Mouse (Mus musculus): ENCODE measurements around the gene Tspan7. TPM values are rescaled to one million over a fixed set of nuclear protein-coding genes. Genes with fewer than 3 reads are reported as not detected.

The Tspan7 gene
- polyA plus RNA-seq, 1 experiment from 2014 or later: 55.9 TPM

- no peaks in the 10 kb centered on the region for H3K4me1 ChIP-seq
- H3K4me2 ChIP-seq (replicated peaks): no peak overlapping the region
- H3K27ac ChIP-seq: no peak overlapping the region
- WGBS: 54% methylated on average over 5 of the region's 5 CpGs
- H3K36me3 ChIP-seq: no peaks in the 10 kb centered on the region
- H3K4me3 ChIP-seq: no peak overlapping the region
- no peaks in the 10 kb centered on the region for H3K27me3 ChIP-seq
- H3K9me3 ChIP-seq: no peaks in the 10 kb centered on the region
- no peak overlapping the region for H3K9ac ChIP-seq
- no peak for ATAC-seq (ENCODE audit: low FRiP score, low read depth)
These were observed 29.5 kb downstream of the Tspan7 start for GRCm38 (mm10) chrX:10514417-10514816.

GRCm38 (mm10) chrX:10514971-10515370 is 30.0 kb downstream of the Tspan7 start:
- Histone ChIP-seq H3K4me2 (replicated peaks) (no peak overlapping the region), H3K36me3 (no peaks in the 10 kb centered on the region), H3K9ac (no peak overlapping the region), H3K27ac (no peak overlapping the region), H3K4me3 (no peak overlapping the region), H3K27me3 (no peaks in the 10 kb centered on the region), H3K9me3 (no peaks in the 10 kb centered on the region), H3K4me1 (no peaks in the 10 kb centered on the region)
- WGBS: 63% methylated on average over 3 of the region's 3 CpGs
- no peak for ATAC-seq (ENCODE audit: low FRiP score, low read depth)

GRCm38 (mm10) chrX:10516448-10516847 is 31.5 kb downstream of the Tspan7 start:
- Histone ChIP-seq H3K36me3 (no peaks in the 10 kb centered on the region), H3K9ac (no peak overlapping the region), H3K4me1 (no peaks in the 10 kb centered on the region), H3K27ac (no peak overlapping the region), H3K4me3 (no peak overlapping the region), H3K27me3 (no peaks in the 10 kb centered on the region), H3K9me3 (no peaks in the 10 kb centered on the region), H3K4me2 (replicated peaks) (no peak overlapping the region)
- ATAC-seq (ENCODE audit: low FRiP score, low read depth): no peak
- WGBS: 72% methylated on average over 7 of the region's 7 CpGs

- H3K9me3 ChIP-seq: no peaks in the 10 kb centered on the region
- H3K4me3 ChIP-seq: no peak overlapping the region
- H3K27ac ChIP-seq: no peak overlapping the region
- 73% methylated on average over 6 of the region's 6 CpGs for WGBS
- no peak overlapping the region for H3K4me2 ChIP-seq (replicated peaks)
- no peak for ATAC-seq (ENCODE audit: low FRiP score, low read depth)
- H3K36me3 ChIP-seq: no peaks in the 10 kb centered on the region
- no peak overlapping the region for H3K9ac ChIP-seq
- H3K27me3 ChIP-seq: no peaks in the 10 kb centered on the region
- no peaks in the 10 kb centered on the region for H3K4me1 ChIP-seq
These were observed 32.0 kb downstream of the Tspan7 start for GRCm38 (mm10) chrX:10516925-10517324.

- no peaks in the 10 kb centered on the region for H3K36me3 ChIP-seq
- WGBS: 81% methylated on average over 4 of the region's 4 CpGs
- ATAC-seq (ENCODE audit: low FRiP score, low read depth): no peak
- H3K4me2 ChIP-seq (replicated peaks): no peak overlapping the region
- no peaks in the 10 kb centered on the region for H3K27me3 ChIP-seq
- H3K4me1 ChIP-seq: no peaks in the 10 kb centered on the region
- H3K27ac ChIP-seq: no peak overlapping the region
- no peak overlapping the region for H3K4me3 ChIP-seq
- H3K9ac ChIP-seq: no peak overlapping the region
- H3K9me3 ChIP-seq: no peaks in the 10 kb centered on the region
These were observed 32.8 kb downstream of the Tspan7 start for GRCm38 (mm10) chrX:10517756-10518155.

GRCm38 (mm10) chrX:10518510-10518909 is 33.6 kb downstream of the Tspan7 start:
- Histone ChIP-seq H3K27me3 (no peaks in the 10 kb centered on the region), H3K36me3 (no peaks in the 10 kb centered on the region), H3K4me2 (replicated peaks) (no peak overlapping the region), H3K27ac (no peak overlapping the region), H3K4me1 (no peaks in the 10 kb centered on the region), H3K9me3 (no peaks in the 10 kb centered on the region), H3K9ac (no peak overlapping the region), H3K4me3 (no peak overlapping the region)
- 55% methylated on average over 5 of the region's 5 CpGs for WGBS
- no peak for ATAC-seq (ENCODE audit: low FRiP score, low read depth)

GRCm38 (mm10) chrX:10535450-10535849 is 50.5 kb downstream of the Tspan7 start:
- H3K4me1 ChIP-seq: no peaks in the 10 kb centered on the region; the same call in 1 of the 2 replicates
- no peak overlapping the region for H3K4me2 ChIP-seq (replicated peaks)
- whole genome bisulfite sequencing: 23% methylated on average over 2 of the region's 2 CpGs
- H3K27me3 ChIP-seq: no peaks in the 10 kb centered on the region
- no peak overlapping the region for H3K27ac ChIP-seq
- no peak for ATAC-seq (ENCODE audit: low FRiP score, low read depth)
- H3K4me3 ChIP-seq: no peak overlapping the region
- H3K9ac ChIP-seq: no peak overlapping the region
- no peaks in the 10 kb centered on the region for H3K36me3 ChIP-seq
- no peaks in the 10 kb centered on the region for H3K9me3 ChIP-seq

- ATAC-seq (ENCODE audit: low FRiP score, low read depth): no peak
- H3K36me3 ChIP-seq: no peaks in the 10 kb centered on the region
- no peak overlapping the region for H3K4me2 ChIP-seq (replicated peaks)
- no peaks in the 10 kb centered on the region for H3K27me3 ChIP-seq
- no peak overlapping the region for H3K9ac ChIP-seq
- no peak overlapping the region for H3K27ac ChIP-seq
- H3K9me3 ChIP-seq: no peaks in the 10 kb centered on the region
- 70% methylated on average over 2 of the region's 2 CpGs for WGBS
- no peak overlapping the region for H3K4me3 ChIP-seq
- H3K4me1 ChIP-seq: no peaks in the 10 kb centered on the region; the same call in 1 of the 2 replicates
These were observed 54.1 kb downstream of the Tspan7 start for GRCm38 (mm10) chrX:10539009-10539408.

- ATAC-seq (ENCODE audit: low FRiP score, low read depth): no peak
- no peak overlapping the region for H3K27ac ChIP-seq
These were observed 54.7 kb downstream of the Tspan7 start for GRCm38 (mm10) chrX:10539482-10540166.

GRCm38 (mm10) chrX:10546840-10547239 is 61.9 kb downstream of the Tspan7 start:
- Histone ChIP-seq H3K27me3 (no peaks in the 10 kb centered on the region), H3K36me3 (no peaks in the 10 kb centered on the region), H3K4me3 (no peak overlapping the region), H3K4me2 (replicated peaks) (no peak overlapping the region), H3K9ac (no peak overlapping the region), H3K4me1 (no peaks in the 10 kb centered on the region), H3K9me3 (no peaks in the 10 kb centered on the region), H3K27ac (no peak overlapping the region)
- no peak for ATAC-seq (ENCODE audit: low FRiP score, low read depth)
- 80% methylated on average over 3 of the region's 3 CpGs for WGBS

More at GRCm38 (mm10) chrX:10539482-10540166, 54.7 kb downstream of the Tspan7 start:
- H3K4me2 ChIP-seq (replicated peaks): no peak overlapping the region
- H3K9me3 ChIP-seq: no peaks in the 10 kb centered on the region
- no peaks in the 10 kb centered on the region for H3K36me3 ChIP-seq
- no peaks in the 10 kb centered on the region for H3K27me3 ChIP-seq
- no peaks in the 10 kb centered on the region; the same call in 1 of the 2 replicates for H3K4me1 ChIP-seq
- 46% methylated on average over 6 of the region's 6 CpGs for WGBS
- no peak overlapping the region for H3K9ac ChIP-seq
- H3K4me3 ChIP-seq: no peak overlapping the region

- WGBS: 78% methylated on average over 3 of the region's 3 CpGs
These were observed 64.8 kb downstream of the Tspan7 start for GRCm38 (mm10) chrX:10549708-10550107.

GRCm38 (mm10) chrX:10556899-10557298 is 71.9 kb downstream of the Tspan7 start:
- Histone ChIP-seq H3K27me3 (no peaks in the 10 kb centered on the region), H3K9ac (no peak overlapping the region), H3K9me3 (no peaks in the 10 kb centered on the region), H3K4me3 (no peak overlapping the region), H3K4me2 (replicated peaks) (no peak overlapping the region), H3K4me1 (no peaks in the 10 kb centered on the region), H3K27ac (no peak overlapping the region), H3K36me3 (no peaks in the 10 kb centered on the region)
- 91% methylated on average over 3 of the region's 3 CpGs for WGBS
- no peak for ATAC-seq (ENCODE audit: low FRiP score, low read depth)

More at GRCm38 (mm10) chrX:10549708-10550107, 64.8 kb downstream of the Tspan7 start:
- H3K36me3 ChIP-seq: no peaks in the 10 kb centered on the region
- no peaks in the 10 kb centered on the region for H3K27me3 ChIP-seq
- no peak overlapping the region for H3K27ac ChIP-seq
- ATAC-seq (ENCODE audit: low FRiP score, low read depth): no peak
- H3K9me3 ChIP-seq: no peaks in the 10 kb centered on the region
- no peak overlapping the region for H3K4me3 ChIP-seq
- no peak overlapping the region for H3K4me2 ChIP-seq (replicated peaks)
- H3K4me1 ChIP-seq: no peaks in the 10 kb centered on the region
- no peak overlapping the region for H3K9ac ChIP-seq

- H3K4me2 ChIP-seq (replicated peaks): no peak overlapping the region
- WGBS: 79% methylated on average over 5 of the region's 5 CpGs
- H3K4me3 ChIP-seq: no peak overlapping the region
- no peak overlapping the region for H3K27ac ChIP-seq
- H3K36me3 ChIP-seq: no peaks in the 10 kb centered on the region
- H3K4me1 ChIP-seq: no peaks in the 10 kb centered on the region
- ATAC-seq (ENCODE audit: low FRiP score, low read depth): no peak
- no peaks in the 10 kb centered on the region for H3K27me3 ChIP-seq
- H3K9me3 ChIP-seq: no peaks in the 10 kb centered on the region
- H3K9ac ChIP-seq: no peak overlapping the region
These were observed 72.6 kb downstream of the Tspan7 start for GRCm38 (mm10) chrX:10557596-10557995.
